In the genomic region with DNA sequence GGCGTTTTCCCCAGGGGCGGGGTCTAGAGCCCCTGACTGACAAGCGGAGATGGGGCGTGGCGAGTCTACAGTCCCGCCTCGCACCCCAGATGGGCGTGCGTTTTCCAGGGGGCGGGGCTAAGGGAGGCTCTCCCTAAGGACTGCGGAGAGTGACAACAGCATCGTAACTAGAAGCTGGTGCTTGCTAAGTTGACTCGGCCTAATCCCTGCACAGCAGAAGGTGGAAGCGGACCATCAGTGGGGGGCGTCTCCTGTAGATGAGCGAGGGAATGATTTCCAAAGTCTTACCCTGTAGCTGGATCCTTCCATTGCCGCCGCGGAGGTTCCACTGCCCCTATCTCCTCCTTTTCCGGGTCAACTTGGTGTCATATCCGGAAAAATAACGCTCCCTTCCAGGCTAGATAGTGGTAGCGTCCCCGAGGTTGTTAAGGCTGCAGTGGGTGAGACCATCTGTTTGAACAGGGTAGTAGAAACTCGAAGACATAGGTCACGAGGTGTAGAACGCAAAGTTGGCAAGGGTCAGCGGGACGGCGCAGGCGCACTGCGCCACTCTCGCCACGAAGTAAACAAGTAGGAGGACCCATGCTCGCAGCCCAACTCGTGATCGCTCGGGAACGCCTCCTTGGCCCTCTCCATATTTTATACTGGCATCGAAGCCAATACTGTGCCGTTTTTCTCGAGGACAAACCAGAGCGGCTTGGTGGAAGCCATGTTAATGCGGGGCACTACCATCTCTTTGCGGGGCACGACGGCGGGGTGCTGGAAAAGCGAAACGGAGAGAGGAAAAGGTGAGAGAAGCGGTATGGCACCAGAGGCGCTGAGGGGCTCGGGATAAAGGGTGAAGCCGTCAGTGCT, we compare ENCODE assay signal across 8 mouse cellular contexts. TPM values are rescaled to one million over a fixed set of nuclear protein-coding genes. Genes with fewer than 3 reads are reported as not detected.
DNase-seq lines count a peak whose midpoint lies in the region; ATAC-seq and TF ChIP-seq lines count a peak whose summit lies in the region.

Gene Akt1s1, plus strand, starts transcription at position 431 of the 855 bp plus-strand sequence.
Gene Tbc1d17, minus strand, starts transcription at position 519 of the 855 bp plus-strand sequence.

- intact Hi-C loops in heart, postnatal 25 days (cut with DNase I), result no loop called here

- peaks cover 0 to 22% of the 10 kb centered on the region in 2 experiments; a peak in 2 of 4 replicates for H3K4me1 ChIP-seq in ES-E14 (ENCODE audit: control insufficient read depth in 2 of 2, insufficient read depth in 2 of 2, low read length in 2 of 2, poor library complexity in 1 of 2)
- peaks cover 37% of the 10 kb centered on the region for H3K4me1 ChIP-seq in forebrain, embryonic 15.5 days
- peaks cover 11% of the 10 kb centered on the region for H3K4me1 ChIP-seq in lung, adult 2 months (ENCODE audit: control insufficient read depth, insufficient read depth, low read length)

- peak within 1 kb of the TSS; percentile 97 for H3K27ac ChIP-seq in ES-E14 (ENCODE audit: insufficient read depth, low read depth, low read length, poor library complexity, severe bottlenecking)
- peak within 1 kb of the TSS; percentile 100 for H3K27ac ChIP-seq in forebrain, embryonic 15.5 days (replicated peaks)

- in situ Hi-C loops in ES-E14 (cut with MboI; ENCODE audit: low sequenced_read_pairs in 2 of 2, unreplicated experiment in 2 of 2), result no loop called here

- WGBS in forebrain, embryonic 15.5 days, result under 1% methylated on average over 54 of the region's 54 CpGs
- WGBS in lung, adult 2 months, result under 1% methylated on average over 54 of the region's 54 CpGs

- peak; percentile 92; the same call in 1 of the 2 replicates for TF ChIP-seq POLR2A in lung, adult 2 months (IDR thresholded peaks at IDR 0.05; ENCODE audit: borderline replicate concordance, extremely low read depth, low read depth, low read length)

- H3K4me3 ChIP-seq in ES-E14 (ENCODE audit: insufficient read depth in 1 of 2, low read depth in 1 of 2, low read length in 2 of 2, poor library complexity in 1 of 2, severe bottlenecking in 1 of 2), result peak within 1 kb of the TSS; percentile 85 to 86
- H3K4me3 ChIP-seq in forebrain, embryonic 15.5 days, result peak within 1 kb of the TSS; percentile 78
- H3K4me3 ChIP-seq in lung, adult 2 months (replicated peaks; ENCODE audit: extremely low read depth, low read depth, low read length), result peak within 1 kb of the TSS; percentile 93

- H3K4me2 ChIP-seq in forebrain, embryonic 15.5 days (replicated peaks), result peak within 1 kb of the TSS; percentile 60

- TF ChIP-seq CTCF in lung, adult 2 months (IDR thresholded peaks at IDR 0.05; ENCODE audit: insufficient read depth, low read length), result no peak

- no peaks in the 10 kb centered on the region for H3K27me3 ChIP-seq in forebrain, embryonic 15.5 days

- peak; percentile 97 for DNase-seq in ES-E14 (ENCODE audit: low read depth, low spot score)
- peak; percentile 100 for DNase-seq in cerebellum, adult 11-12 months
- peak; percentile 99 for DNase-seq in heart, postnatal 25 days (ENCODE audit: low spot score)
- peak; percentile 100 for DNase-seq in layer of hippocampus, adult 18-20 months (ENCODE audit: low spot score in 2 of 2)
- peak; percentile 99 for DNase-seq in lung, adult 2 months
- DNase-seq in thymus, adult 18-20 months, result peak; percentile 96 to 99

- peaks cover 28% of the 10 kb centered on the region for H3K36me3 ChIP-seq in ES-E14 (ENCODE audit: control insufficient read depth, insufficient read depth, low read length, poor library complexity, severe bottlenecking)
- peaks cover 30% of the 10 kb centered on the region for H3K36me3 ChIP-seq in forebrain, embryonic 15.5 days

- no peaks in the 10 kb centered on the region for H3K9me3 ChIP-seq in ES-E14 (ENCODE audit: control insufficient read depth, insufficient read depth, low read depth, low read length)
- no peaks in the 10 kb centered on the region for H3K9me3 ChIP-seq in forebrain, embryonic 15.5 days

- ATAC-seq in forebrain, embryonic 15.5 days (replicated peaks), result peak; percentile 89
- peak; percentile 70 for ATAC-seq in neutrophil, adult 5-6 weeks (ENCODE audit: extremely low read depth, insufficient number of reproducible peaks, low FRiP score, poor library complexity, severe bottlenecking)

- peak within 1 kb of the TSS; percentile 93 for H3K9ac ChIP-seq in ES-E14 (ENCODE audit: insufficient read depth, low read depth, low read length, poor library complexity, severe bottlenecking)
- H3K9ac ChIP-seq in forebrain, embryonic 15.5 days (replicated peaks), result peak within 1 kb of the TSS; percentile 76

TF ChIP-seq in ES-E14, 5 proteins besides CTCF, POLR2A, EP300 and RAD21:
- TF ChIP-seq CHD2 (IDR thresholded peaks at IDR 0.05; ENCODE audit: low read depth, low read length), result no peak
- TF ChIP-seq ZNF384 (IDR thresholded peaks at IDR 0.05; ENCODE audit: low read depth, low read length), result no peak
- TF ChIP-seq MAFK (IDR thresholded peaks at IDR 0.05; ENCODE audit: insufficient read depth, low read depth, low read length), result no peak
- no peak for TF ChIP-seq ZC3H11A (IDR thresholded peaks at IDR 0.05; ENCODE audit: borderline replicate concordance, low read depth, low read length)
- TF ChIP-seq HCFC1 (IDR thresholded peaks at IDR 0.05; ENCODE audit: borderline replicate concordance, insufficient read depth, low read length), result peak; percentile 77

RNA-seq across cellular contexts. Expression of gene Akt1s1, which starts in this region (rescaled TPM):
- 33.8 and 37.6 TPM in 2 replicates for total RNA-seq in ES-E14 (2012; rRNA removed)
- polyA plus RNA-seq in forebrain, embryonic 15.5 days (2015; fragmentation: Nextera tagmentation; extraction: Ambion mirVana), result 118 and 120 TPM in 2 replicates
- 10 to 100 TPM; 61.8 to 75.9 TPM for total RNA-seq in heart, postnatal 25 days (2021)
- total RNA-seq in layer of hippocampus, adult 18-20 months (2021), result 10 to 100 TPM; 76.2 to 79.7 TPM
- 96.6 and 130 TPM in 2 replicates for polyA plus RNA-seq in lung, adult 2 months (2012; rRNA removed)
- total RNA-seq in neutrophil, adult 5-6 weeks (2017), result 26.4 and 37.0 TPM in 2 replicates

RNA-seq across cellular contexts. Expression of gene Tbc1d17, which starts in this region (rescaled TPM):
- 31.5 and 55.7 TPM in 2 replicates for total RNA-seq in ES-E14 (2012; rRNA removed)
- polyA plus RNA-seq in forebrain, embryonic 15.5 days (2015; fragmentation: Nextera tagmentation; extraction: Ambion mirVana), result 119 and 120 TPM in 2 replicates
- total RNA-seq in heart, postnatal 25 days (2021), result 10 to 100 TPM; 44.3 to 47.0 TPM
- total RNA-seq in layer of hippocampus, adult 18-20 months (2021), result 10 to 100 TPM; 67.9 to 70.6 TPM
- 95.7 and 114 TPM in 2 replicates for polyA plus RNA-seq in lung, adult 2 months (2012; rRNA removed)
- 62.0 and 73.8 TPM in 2 replicates for total RNA-seq in neutrophil, adult 5-6 weeks (2017)

Comparison
In these comparisons a context has a peak if more than half of its experiments do, and no peak if none do; other contexts are left out.
1. Peak in every context shown above with its lines: DNase-seq, ATAC-seq, H3K4me3 ChIP-seq and H3K27ac ChIP-seq.